Mouse (Mus musculus) urinary bladder, postnatal 4 days (tissue): Measurements from ENCODE around the gene Syde2.

ENCODE experiments used
- DNase-seq, 2 experiments: peaks; one replicate each; pipeline ENCODE4 v3.0.0; 2021 to 2022; ENCODE audit warnings: low spot score in 2 of 2

Syde2 gene

GRCm38 (mm10) chr3:146010751-146011150 lies 23.1 kb downstream of the Syde2 start:
- peak in 1 of 2 experiments; percentile 35 for DNase-seq

- peak in 1 of 2 experiments; percentile 44 for DNase-seq
Measured at GRCm38 (mm10) chr3:146011544-146012218, 24.0 kb downstream of the Syde2 start.

DNA sequence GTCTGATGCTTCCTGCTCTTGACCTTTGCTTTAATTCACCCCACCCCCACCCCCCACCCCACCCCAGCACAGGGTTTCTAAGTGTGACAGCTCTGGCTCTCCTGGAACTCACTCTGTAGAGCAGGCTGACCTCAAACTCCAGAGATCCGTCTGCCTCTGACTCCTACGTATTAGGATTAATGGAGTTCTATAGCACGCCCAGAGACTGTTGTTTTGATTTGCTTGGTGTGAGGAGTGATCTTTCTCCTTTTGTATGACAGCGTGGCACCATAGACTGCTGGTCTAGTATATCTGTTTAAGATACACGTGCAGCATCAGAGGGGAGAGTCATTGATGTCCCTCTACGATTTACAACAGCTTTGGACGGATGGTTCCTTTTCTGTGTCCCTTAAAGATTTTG lies 25.8 kb downstream of the Syde2 start:
- no peak for DNase-seq

DNA sequence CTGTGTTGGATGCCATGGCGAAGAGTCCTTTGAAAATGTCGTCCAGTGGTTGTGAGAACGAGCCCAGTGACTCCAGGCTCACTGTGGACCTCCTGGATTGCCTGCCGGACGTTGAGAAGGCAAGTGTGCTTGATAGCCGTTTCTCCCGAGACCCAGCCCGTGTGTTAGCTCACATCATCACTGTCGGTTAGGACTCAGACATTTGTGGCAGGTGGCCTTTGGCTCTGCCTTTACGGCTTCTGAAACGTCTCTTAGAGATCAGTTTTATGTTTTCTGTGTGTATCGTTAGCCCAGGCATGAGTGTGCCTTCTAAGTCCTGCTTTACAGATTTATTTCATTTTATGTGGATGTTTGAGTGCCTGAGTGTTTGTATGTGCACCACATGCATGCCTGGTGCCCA lies 26.7 kb downstream of the Syde2 start:
- DNase-seq: no peak

- no peak for DNase-seq
Measured at GRCm38 (mm10) chr3:146016979-146017378, 29.3 kb downstream of the Syde2 start.

- no peak for DNase-seq
Measured at GRCm38 (mm10) chr3:146017521-146017920, 29.9 kb downstream of the Syde2 start.

- no peak for DNase-seq
Measured at GRCm38 (mm10) chr3:146022232-146022631, 34.6 kb downstream of the Syde2 start.

- DNase-seq: no peak
Measured at GRCm38 (mm10) chr3:146024746-146025145, 37.1 kb downstream of the Syde2 start.

- no peak for DNase-seq
Measured at GRCm38 (mm10) chr3:146025499-146025898, 37.8 kb downstream of the Syde2 start.

DNA sequence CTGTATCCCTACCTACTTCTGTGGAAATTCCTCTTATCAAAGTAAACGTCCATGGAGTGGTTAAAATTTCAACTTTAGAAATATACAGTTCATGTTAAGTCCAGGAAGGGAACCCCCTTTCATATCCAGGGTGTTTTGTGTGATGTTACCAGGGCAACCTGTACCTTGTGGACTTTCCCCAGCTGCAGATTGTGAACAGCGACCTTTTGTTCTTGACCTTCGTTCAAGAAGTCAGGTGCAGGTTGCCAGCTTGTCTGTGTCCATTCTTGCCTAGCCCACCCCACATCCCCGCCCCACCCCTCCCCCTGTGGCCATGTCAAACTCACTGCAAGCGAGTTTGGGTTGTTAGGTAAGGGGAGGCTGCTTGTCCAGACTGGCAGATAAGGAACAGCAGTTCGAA lies 39.4 kb downstream of the Syde2 start:
- no peak for DNase-seq

DNA sequence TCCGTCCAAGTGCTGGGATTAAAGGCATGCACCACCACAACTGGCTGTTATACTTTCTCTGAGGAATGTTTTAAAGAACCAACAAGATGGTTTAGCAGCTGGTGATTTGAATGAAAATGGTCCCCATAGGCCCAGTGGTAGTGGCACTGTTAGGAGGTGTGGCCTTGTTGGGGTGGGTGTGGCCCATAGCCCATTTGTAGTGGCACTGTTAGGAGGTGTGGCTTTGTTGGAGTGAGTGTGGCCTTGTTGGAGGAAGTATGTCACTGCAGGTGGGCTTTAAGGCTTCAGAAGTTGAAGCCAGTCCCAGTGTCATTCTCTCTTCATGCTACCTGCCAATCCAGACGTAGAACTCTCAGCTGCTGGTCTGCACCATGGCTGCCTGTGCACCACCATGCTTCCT lies 40.7 kb downstream of the Syde2 start:
- no peak for DNase-seq

DNA sequence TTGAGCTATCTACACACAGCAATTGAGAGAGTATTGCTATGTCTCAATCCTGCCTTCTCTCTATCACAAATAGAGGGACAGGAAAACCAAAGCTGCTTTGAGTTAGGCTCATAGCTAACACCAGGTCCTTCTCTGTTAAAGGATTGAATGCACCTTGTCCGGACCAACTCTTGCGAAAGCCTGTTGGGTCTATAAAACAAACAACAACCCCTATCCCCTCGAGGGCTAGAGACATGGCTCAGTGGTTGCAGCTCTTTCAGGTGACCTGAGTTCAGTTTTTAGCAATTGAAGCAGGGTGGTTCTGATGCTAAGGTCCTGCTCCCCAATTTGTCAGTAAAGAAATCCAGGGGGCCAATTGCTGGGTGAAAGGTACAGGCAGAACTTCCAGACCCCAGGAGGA lies 41.6 kb downstream of the Syde2 start:
- DNase-seq: no peak

GRCm38 (mm10) chr3:146030255-146030836 lies 42.7 kb downstream of the Syde2 start:
- no peak for DNase-seq

GRCm38 (mm10) chr3:146032976-146033375 lies 45.3 kb downstream of the Syde2 start:
- DNase-seq: no peak

DNA sequence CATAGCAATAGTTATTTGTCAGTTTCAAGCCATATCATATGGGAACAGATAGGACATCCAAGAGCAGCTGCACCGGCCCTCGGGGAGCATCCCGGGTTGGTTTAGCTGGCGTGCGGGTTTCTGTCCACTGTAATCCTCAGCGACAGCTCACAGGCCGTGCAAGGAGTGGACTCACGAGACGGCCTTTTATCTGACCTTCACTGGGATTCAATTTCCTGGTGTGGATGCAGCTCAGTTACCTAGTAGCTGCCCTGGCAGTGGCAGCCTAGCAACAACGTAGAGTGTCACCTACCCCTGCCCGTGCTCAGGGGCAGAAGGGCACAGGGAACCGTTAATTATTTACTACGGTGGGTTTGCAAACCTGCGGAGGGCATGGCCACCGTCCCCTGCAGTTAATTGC lies 50.2 kb downstream of the Syde2 start:
- no peak for DNase-seq

DNA sequence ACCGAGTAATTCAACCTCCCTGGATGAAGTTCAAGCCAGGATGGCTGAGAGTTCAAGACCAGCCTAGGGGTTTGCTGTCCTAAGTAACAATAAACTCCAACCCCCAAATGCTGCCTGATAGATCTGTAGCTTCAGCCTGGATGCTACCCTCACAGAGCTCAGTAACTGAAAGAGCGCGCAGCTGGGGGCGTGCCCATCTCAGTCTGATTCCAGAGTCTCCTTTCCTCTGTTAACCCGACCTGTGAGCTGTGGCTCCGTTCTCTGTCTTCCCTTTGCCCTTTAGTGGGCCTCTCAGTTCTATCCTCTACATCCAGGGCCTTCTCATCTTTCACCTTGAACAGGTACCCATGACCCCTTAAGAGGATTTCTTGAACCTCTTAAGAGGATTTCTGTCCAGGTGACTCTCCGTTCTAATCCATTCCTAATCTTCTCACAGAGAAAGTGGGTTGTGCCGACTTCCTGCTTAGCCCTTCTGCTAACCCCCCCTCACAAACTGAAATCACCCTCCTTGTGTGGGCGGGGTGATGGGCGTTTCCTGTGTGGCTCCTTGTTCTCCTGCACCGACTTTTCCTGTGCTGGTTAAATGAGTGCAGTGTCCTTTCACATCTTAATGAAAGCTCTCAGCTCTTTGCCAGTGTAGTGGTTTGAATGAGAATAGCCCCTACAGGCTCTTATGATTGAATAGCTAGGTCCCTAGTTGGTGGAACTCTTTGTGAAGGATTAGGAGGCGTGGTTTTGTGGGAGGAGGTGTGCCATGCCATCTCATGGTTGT lies 51.6 kb downstream of the Syde2 start:
- no peak for DNase-seq

DNA sequence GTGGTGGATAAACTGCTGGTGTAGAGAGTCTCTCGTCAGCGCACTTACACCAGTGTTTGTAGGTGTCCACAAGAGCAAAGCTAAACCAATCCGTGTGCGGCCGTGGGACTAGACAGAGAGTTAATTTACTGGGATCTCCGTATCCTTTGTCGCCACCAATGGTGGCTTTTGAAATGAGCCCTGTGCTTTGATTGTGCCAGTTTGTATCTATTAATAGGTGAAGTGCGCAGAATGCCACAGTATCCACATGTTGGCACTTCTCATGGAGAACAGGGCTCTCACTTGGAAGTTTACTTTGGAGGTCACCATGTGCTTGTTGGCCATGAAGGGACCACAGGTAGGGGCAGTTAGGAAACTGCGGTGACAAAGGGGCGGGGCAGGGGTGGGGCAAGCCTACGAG lies 53.7 kb downstream of the Syde2 start:
- no peak for DNase-seq

GRCm38 (mm10) chr3:146044977-146045376 lies 57.3 kb downstream of the Syde2 start:
- DNase-seq: no peak

- no peak for DNase-seq
Measured at GRCm38 (mm10) chr3:146046076-146046475, 58.4 kb downstream of the Syde2 start.

DNA sequence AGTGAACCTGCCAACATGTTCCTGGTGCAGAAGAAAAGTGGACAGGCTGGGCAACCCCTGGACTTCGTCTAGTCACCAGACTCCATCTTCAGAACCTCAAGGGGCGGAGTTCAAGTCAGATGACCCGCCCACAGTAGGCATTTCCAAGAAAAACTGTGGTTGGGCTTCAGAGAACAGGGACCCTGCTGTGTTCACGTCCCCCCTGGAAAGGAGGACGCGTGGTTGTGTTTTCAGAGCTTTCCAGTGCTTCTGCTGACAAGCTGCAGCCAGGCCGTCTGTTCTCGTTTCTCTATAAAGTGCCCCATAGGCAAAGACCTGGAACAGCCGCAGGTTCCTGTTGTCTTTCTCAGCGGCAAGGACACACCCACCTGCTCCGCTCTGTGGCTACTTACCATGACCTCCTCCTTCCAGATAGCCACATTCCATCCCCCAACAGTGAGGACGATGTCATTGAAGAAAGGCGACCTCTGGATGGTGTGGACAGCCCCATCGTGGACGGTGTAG lies 60.1 kb downstream of the Syde2 start:
- peak in 1 of 2 experiments; percentile 47 for DNase-seq

GRCm38 (mm10) chr3:146049951-146050350 lies 62.3 kb downstream of the Syde2 start:
- no peak for DNase-seq

DNA sequence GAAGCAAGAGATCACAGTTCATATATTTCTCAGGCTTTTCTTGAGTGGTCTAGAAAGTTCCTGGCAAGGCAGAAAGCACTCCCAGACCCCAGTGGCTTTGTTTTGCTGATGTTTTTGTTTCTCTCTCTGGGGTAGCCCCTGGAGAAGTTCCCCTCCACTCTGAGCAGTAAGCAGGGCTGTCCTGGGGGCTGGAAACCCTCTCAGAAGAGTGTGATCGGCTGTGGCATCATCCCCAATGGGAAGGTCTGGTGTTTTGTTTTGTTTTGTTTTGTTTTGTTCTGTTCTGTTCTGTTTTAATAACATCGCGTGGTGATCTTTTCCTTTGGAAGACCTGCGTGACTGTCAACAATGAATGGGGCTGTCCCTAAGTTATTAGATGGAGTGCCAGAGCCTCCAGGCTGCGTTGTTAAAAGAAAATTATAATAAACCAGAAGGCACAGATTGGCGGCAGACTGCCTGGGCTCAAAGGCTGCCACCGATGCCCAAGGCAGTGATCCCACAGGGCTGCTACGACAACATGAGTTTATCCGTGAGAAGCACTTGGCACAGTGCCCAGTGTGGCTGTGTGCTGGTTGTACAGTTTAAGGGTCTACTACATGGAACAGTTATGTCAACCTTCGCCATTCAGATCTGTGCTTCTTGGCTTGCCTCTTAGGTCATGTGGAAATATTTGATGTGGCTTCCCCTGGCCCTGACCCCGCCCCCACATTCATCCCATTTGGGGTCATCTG lies 63.8 kb downstream of the Syde2 start:
- DNase-seq: peak in 1 of 2 experiments; percentile 65
